30 mouse cellular contexts compared by ENCODE assay signal in the genomic region with DNA sequence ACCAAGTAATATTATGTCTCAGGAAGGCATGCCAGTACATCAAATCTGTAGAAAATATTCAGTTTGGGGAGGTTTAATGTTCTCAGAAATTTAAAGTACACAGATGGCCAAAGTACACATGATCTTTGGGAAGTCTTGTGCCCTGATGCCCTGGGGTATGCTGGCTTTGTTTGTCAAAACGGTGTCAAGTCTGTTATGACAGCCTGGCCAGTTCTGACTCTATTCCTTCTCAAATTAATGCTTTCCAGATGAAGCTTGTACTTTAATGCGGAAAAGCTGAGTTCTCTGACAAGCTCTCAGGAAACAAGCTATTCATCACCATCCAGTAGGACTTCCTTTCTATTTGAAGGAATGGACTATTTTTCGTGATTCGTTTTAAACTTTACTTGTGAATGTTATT.
DNase-seq lines count a peak whose midpoint lies in the region; ATAC-seq lines count a peak whose summit lies in the region.
"Had no signal": no experiment of that assay in that cellular context is flagged by ENCODE, and none has a peak within 500 bp of the region (broad histone marks: within the 10 kb centered on the region; RNA-seq: fewer than 3 reads in every experiment).

No protein-coding gene starts in this region.

- no peaks in the 10 kb centered on the region for H3K36me3 ChIP-seq in embryonic facial prominence, embryonic 10.5 days (replicated peaks)
- H3K36me3 ChIP-seq in limb, embryonic 10.5 days = no peaks in the 10 kb centered on the region
- H3K36me3 ChIP-seq in forebrain, embryonic 16.5 days (ENCODE audit: control insufficient read depth, insufficient read depth) = no peaks in the 10 kb centered on the region
- H3K36me3 ChIP-seq: embryonic facial prominence, embryonic 12.5 days; forebrain, embryonic 10.5 days; hindbrain, embryonic 10.5 days; lung, embryonic 15.5 days had no signal

- peak; percentile 8 for DNase-seq in brain, adult 2 months (ENCODE audit: low read depth, low spot score)
- DNase-seq in embryo, embryonic 10 days (ENCODE audit: low spot score) = peak; percentile 60
- DNase-seq in embryonic facial prominence, embryonic 10.5 days (ENCODE audit: low spot score) = peak; percentile 50
- peak; percentile 36 for DNase-seq in limb, embryonic 10.5 days (ENCODE audit: low spot score)
- DNase-seq in layer of hippocampus, adult 11-12 months (ENCODE audit: low spot score) = no peak
- no peak for DNase-seq in kidney, adult 11 months
- DNase-seq: adrenal gland, postnatal 25 days; B cell, adult 2 months; cerebellum, adult 18-20 months; forebrain, postnatal 0 days; gastrocnemius, postnatal 10 days; heart, postnatal 14 days; kidney, adult 9 months; kidney, postnatal 10 days; liver; lung, postnatal 36 days; midbrain, embryonic 14.5 days; right cerebral cortex, postnatal 4 days; thymus, adult 18-20 months; thymus, postnatal 25 days had no signal

- H3K4me3 ChIP-seq in embryonic facial prominence, embryonic 10.5 days = no peak overlapping the region
- no peak overlapping the region for H3K4me3 ChIP-seq in limb, embryonic 10.5 days
- no peak overlapping the region for H3K4me3 ChIP-seq in forebrain, embryonic 16.5 days (replicated peaks; ENCODE audit: low read length)
- H3K4me3 ChIP-seq: embryonic facial prominence, embryonic 12.5 days; forebrain, embryonic 10.5 days; hindbrain, embryonic 10.5 days; lung, embryonic 15.5 days; megakaryocyte, embryonic 14.5 days had no signal

- H3K27ac ChIP-seq in embryonic facial prominence, embryonic 10.5 days (replicated peaks) = no peak overlapping the region
- H3K27ac ChIP-seq in limb, embryonic 10.5 days = no peak overlapping the region
- no peak overlapping the region for H3K27ac ChIP-seq in forebrain, embryonic 16.5 days (ENCODE audit: low read length)
- H3K27ac ChIP-seq: embryonic facial prominence, embryonic 12.5 days; forebrain, embryonic 10.5 days; hindbrain, embryonic 10.5 days; hindbrain, postnatal 0 days; liver, embryonic 14.5 days; lung, embryonic 15.5 days; stomach, postnatal 0 days had no signal

- no peak overlapping the region for H3K9ac ChIP-seq in forebrain, embryonic 16.5 days (replicated peaks; ENCODE audit: low read depth, low read length)
- H3K9ac ChIP-seq: embryonic facial prominence, embryonic 12.5 days; forebrain, postnatal 0 days; liver, embryonic 14.5 days; lung, embryonic 15.5 days had no signal

- H3K4me1 ChIP-seq in embryonic facial prominence, embryonic 10.5 days = no peaks in the 10 kb centered on the region
- peaks cover 5% of the 10 kb centered on the region; the same call in 1 of the 2 replicates for H3K4me1 ChIP-seq in limb, embryonic 10.5 days
- no peaks in the 10 kb centered on the region for H3K4me1 ChIP-seq in forebrain, embryonic 16.5 days (replicated peaks; ENCODE audit: control insufficient read depth, insufficient read depth, low read length)
- H3K4me1 ChIP-seq: embryonic facial prominence, embryonic 12.5 days; forebrain, embryonic 10.5 days; hindbrain, embryonic 10.5 days; lung, embryonic 15.5 days; megakaryocyte, embryonic 14.5 days had no signal

- no peaks in the 10 kb centered on the region for H3K9me3 ChIP-seq in embryonic facial prominence, embryonic 10.5 days
- no peaks in the 10 kb centered on the region for H3K9me3 ChIP-seq in limb, embryonic 10.5 days (replicated peaks)
- no peaks in the 10 kb centered on the region for H3K9me3 ChIP-seq in forebrain, embryonic 16.5 days (ENCODE audit: control insufficient read depth, low read length)
- H3K9me3 ChIP-seq: embryonic facial prominence, embryonic 12.5 days; forebrain, embryonic 10.5 days; hindbrain, embryonic 10.5 days; lung, embryonic 15.5 days; megakaryocyte, embryonic 14.5 days had no signal

- no peak overlapping the region for H3K4me2 ChIP-seq in forebrain, embryonic 16.5 days (ENCODE audit: low read length)
- H3K4me2 ChIP-seq: embryonic facial prominence, embryonic 12.5 days; lung, embryonic 15.5 days had no signal

- no peaks in the 10 kb centered on the region for H3K27me3 ChIP-seq in embryonic facial prominence, embryonic 10.5 days (replicated peaks; ENCODE audit: low read depth, poor library complexity, severe bottlenecking)
- no peaks in the 10 kb centered on the region for H3K27me3 ChIP-seq in limb, embryonic 10.5 days (ENCODE audit: low read depth, poor library complexity, severe bottlenecking)
- no peaks in the 10 kb centered on the region for H3K27me3 ChIP-seq in forebrain, embryonic 16.5 days (replicated peaks; ENCODE audit: control insufficient read depth, insufficient read depth, low read length)
- H3K27me3 ChIP-seq: embryonic facial prominence, embryonic 12.5 days; lung, embryonic 15.5 days; megakaryocyte, embryonic 14.5 days had no signal

- ATAC-seq in forebrain, embryonic 16.5 days = no peak
- ATAC-seq: forebrain, postnatal 0 days; hindbrain, postnatal 0 days; intestine, embryonic 16.5 days had no signal

- 33% methylated on average over 4 of the region's 4 CpGs for WGBS in embryonic facial prominence, embryonic 10.5 days
- 30% methylated on average over 4 of the region's 4 CpGs for WGBS in limb, embryonic 10.5 days
- 84% methylated on average over 4 of the region's 4 CpGs for WGBS in forebrain, embryonic 16.5 days

Comparison
In these comparisons a context has a peak if more than half of its experiments do, and no peak if none do; other contexts are left out.
1. DNase-seq: peak in brain, adult 2 months (single experiment), embryo, embryonic 10 days (single experiment), embryonic facial prominence, embryonic 10.5 days (single experiment) and limb, embryonic 10.5 days (single experiment); none in layer of hippocampus, adult 11-12 months (single experiment) and kidney, adult 11 months (single experiment).